Mouse (Mus musculus) c-Kit-negative CD71-positive TER-119-positive erythroid progenitor cells, embryonic 14.5 days (primary cell): ENCODE data around the gene Itpk1.

Experiments used
- DNase-seq: peaks from one replicate; pipeline ENCODE4 v3.0.0-alpha.2; 2013; ENCODE audit warnings: low read depth, low spot score

The Itpk1 gene

DNA sequence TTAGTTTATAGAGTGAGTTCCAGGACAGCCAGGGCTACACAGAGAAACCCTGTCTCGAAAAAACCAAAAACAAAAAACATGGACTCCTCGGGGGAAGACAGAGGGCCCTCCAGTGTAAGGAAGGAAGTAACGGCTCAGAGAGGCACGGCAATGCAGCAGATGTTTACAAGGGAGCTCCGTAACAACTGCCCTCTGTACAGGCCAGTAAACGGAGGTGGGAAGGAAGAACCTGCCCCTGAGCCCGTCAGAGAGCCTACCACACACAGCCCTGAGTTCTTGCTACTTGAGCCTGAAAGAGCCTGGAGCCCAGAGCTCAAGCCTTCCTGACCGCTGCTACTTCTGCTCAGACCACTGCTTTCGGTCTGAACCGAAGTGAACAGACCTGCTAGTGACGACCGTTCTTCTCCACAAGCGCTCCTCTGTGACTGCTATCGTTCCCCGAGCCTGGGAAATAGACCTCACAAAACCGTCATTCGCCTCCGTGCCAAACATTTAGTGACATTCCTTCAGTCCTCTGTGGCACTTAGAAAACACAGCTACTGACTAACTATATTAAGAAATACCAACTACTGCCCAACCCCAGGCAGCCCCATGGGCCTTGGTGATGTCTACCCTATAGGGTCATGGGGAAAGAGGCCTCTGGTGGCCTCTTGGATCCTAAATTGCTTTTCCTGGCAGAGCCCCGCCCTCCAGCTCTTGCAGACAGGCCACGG lies 8.6 kb upstream of the Itpk1 start:
- DNase-seq = no peak

DNA sequence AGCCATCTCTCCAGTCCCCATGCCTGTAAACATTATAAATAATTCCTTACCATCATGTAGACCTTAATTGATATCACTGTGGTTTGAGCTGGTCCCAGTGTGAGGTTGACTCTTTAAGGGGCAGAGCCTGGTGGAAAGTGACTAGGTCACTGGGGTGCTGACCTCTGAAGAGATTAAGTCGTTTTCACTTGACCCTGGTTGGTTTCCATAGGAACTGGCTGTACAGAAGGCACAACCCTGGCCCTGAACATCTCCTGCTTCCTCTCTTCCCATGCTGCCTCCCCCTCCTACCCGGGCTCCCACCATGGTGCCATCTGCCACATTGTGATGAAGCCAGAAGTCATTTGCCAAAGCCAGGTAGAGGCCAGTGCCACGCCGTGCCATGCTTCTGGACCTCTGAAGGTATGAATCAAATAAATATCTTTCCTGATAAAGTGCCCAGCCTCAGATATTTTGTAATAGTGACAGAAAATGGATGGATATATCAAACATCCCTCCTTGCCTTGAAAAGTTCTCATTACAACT lies 6.2 kb upstream of the Itpk1 start:
- DNase-seq = no peak

DNA sequence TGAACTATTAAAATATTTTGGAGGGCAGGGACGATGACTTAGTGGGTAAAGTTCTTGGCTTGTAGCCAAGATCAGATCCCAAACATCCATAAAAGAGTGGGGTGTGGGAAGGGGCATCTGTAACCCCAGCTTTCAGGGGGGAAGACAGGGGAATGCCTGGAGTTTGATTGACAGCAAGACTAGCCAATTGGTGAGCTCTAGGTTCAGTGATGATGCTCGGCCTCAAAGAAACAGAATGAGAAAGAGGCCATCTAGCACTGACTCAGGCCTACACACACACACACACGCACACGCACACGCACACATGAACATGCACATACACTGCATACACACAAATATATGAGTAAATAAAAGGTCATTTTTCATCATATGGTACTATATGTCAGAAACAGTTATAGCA lies 5.2 kb upstream of the Itpk1 start:
- no peak for DNase-seq

DNA sequence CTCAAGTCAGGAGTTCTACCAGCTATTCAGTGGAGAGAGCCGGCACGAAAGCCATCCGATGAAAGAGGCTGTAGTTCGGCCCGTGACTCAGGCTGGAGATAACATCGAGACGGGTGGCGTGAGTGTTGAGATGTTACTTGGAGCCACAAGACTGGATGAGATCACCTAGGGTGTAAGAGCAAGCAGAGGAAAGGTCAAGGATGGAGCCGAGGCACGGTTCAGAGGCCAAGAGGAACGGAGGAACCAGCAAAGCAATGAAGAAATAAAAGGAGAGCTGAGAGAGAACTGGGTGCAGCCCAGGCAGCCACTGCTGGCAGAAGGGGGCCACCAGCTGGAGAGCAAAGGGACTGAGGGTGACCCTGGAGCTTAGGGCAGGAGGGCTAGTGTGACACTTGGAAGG lies 3.5 kb upstream of the Itpk1 start:
- DNase-seq = no peak

DNA sequence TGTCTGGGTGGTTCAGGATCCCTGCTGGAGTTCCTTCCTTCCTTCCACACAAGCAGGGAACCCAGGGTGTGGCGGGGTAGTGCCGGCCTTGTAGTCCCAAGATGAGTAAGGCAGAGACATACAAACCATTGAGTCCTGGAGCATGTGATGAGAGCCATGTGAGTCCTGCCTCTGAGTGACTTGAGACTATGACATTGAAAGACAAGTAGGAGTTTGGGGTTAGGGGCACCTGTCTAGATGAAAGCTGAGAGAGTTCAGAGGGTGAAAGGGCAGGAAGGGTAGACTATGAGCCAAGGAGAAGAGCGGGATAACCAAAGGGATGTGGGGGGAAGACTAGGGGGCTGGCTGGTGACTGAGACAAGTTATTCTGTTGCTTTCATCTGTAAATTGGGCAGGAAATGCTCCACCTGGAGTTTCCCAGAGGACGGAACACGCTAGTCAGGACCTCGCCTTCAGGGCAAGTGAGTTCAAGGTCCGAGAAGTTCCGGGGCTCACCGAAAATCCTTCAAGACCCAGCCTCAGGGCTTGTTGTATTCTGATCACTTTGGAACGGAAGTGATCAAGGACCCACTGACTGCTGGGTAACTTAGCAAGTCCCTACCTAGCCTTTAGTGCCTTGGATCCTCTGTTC lies 2.2 kb upstream of the Itpk1 start:
- no peak for DNase-seq

- DNase-seq = no peak
Observed at GRCm38 (mm10) chr12:102705906-102706640, 1.3 kb upstream of the Itpk1 start.

DNA sequence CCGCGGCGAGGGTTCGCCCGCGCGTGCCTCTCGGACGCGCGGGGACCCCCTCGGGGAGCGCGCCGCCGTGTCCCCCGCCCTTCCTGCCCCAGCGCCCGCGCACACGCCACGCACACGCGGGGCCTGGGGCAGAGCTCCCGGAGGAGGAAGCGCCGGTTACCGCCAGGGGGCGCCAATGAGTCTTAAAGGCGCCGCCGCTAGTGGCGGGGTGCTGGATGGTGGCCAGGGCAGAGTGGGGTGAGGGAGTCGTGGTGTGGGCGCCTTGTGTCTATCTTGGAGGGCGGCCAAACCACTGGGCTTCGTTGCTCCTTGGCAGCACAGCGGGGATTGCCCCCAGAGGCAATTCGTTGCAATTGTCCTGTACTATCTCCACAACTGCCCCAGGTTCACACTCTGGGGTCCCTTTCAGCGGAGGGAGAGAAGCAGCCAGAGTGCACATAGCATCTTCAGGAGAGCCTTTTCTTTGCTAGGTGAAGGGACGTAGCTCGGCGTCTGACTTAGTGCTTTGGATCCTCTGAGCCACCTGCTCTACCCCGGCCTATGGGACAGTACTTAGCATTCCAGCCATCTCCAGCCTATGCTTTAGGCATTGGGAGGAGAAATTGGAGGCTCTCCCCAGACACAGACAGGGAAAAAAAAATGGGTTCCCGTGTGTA lies 614 bp upstream of the Itpk1 start:
- peak; percentile 62 for DNase-seq

DNA sequence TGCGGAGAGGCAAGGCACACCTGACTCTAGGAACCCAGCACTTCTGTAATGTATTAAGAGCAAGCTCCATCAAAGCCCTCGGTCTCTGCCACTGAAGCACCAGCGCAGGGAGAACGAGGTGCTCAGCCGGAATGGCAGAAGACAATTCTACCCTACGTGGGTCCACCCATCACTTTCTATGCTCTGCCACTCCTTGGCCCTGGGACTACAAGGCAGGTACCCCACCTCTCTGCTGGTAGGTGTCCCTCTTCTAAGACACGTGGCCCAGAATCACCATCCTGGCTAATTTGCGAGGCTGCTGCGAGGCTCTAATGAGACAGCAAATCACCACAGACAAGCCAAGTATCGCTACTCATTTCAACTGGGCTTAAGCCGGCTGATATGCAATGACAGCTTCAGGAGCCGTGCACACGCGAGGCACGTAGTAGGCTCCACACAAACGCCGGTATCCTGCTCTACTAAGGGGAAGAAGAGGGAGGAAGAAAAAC lies 765 bp downstream of the Itpk1 start:
- no peak for DNase-seq

DNA sequence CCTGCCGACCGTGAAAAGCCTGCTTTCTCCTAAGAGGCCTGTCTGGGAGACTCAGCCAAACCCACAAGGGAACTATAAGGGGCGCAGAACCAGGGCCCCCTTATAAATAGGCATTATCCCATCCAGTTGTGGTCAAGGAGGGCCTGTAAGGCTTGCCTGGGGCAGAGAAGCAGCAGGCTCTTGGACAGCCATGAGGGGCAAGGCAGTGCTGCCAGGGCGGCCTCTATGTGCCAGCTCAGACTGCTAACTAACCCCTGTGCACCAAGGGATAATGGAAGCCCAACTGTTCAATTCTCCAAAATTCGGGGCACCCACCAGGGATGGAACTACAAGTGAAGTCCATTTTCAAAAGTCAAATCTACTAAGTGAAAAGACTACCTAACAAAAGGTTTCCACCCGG lies 1.3 kb downstream of the Itpk1 start:
- DNase-seq = no peak

DNA sequence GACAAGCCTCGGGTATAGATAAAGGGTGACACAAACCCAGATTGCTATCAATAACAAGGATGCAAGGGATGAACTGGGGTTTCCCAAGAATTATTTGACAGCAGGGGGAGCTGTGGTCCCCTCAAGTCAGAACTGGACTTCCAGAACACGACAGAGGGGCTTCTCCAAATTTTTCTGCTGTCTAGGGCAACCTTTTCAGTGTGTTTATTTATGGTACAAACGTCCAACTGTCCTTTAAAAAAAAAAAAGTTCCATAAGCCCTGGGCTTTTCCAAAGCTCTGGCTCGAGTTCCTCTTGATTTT lies 1.7 kb downstream of the Itpk1 start:
- no peak for DNase-seq

GRCm38 (mm10) chr12:102702356-102703110 lies 2.2 kb downstream of the Itpk1 start:
- DNase-seq = peak; percentile 55

GRCm38 (mm10) chr12:102701691-102702207 lies 3.0 kb downstream of the Itpk1 start:
- no peak for DNase-seq

GRCm38 (mm10) chr12:102700453-102700852 lies 4.3 kb downstream of the Itpk1 start:
- no peak for DNase-seq

GRCm38 (mm10) chr12:102699156-102699555 lies 5.6 kb downstream of the Itpk1 start:
- DNase-seq = no peak

DNA sequence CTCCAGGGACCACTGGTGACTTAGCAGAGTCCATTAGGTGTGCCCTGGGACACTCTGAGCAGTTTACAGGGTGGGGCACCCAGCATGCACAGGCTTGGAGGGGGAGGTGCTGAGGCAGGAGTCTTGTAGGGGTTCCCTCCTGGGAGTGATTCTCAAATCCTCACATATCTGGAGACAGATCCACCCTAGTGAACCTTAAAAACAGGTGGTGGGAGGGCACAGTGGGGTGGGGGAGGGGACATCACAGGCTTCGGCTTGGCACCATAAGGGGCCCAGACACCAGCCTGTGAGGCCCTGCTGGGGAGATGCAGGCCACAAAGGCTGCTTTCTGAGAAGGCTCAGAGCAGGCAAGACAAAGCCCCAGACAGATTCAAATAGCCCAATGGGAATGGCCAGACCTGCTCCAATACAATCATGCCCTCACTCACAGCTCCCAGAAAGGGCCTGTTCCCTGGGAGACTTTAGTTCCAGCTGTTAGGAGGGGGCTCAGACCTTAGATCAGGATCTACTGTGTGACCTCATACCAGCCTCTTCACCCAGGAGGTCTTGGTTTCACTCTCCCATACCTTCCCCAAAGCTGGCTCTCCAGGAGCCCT lies 6.5 kb downstream of the Itpk1 start:
- no peak for DNase-seq

DNA sequence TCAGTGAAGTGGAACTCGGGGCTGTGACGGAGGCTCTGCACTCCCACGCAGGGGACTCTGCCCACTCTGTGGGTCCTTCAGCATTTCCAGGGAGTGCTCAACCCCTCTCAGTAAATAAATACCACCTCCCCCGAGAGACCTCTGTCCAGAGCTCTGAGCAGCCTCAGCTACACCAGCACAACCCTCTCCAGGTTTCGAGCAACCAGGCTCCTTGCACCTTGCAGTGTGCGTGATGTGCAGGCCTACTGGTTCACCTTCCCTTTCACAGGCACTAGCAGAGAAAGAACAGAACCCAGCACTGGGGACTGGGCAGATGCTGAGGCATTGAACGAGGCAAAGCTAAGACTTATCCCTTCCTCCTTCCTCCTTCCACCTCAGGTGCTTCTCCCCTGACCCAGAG lies 7.3 kb downstream of the Itpk1 start:
- DNase-seq = no peak

GRCm38 (mm10) chr12:102696635-102697354 lies 7.9 kb downstream of the Itpk1 start:
- DNase-seq = no peak

DNA sequence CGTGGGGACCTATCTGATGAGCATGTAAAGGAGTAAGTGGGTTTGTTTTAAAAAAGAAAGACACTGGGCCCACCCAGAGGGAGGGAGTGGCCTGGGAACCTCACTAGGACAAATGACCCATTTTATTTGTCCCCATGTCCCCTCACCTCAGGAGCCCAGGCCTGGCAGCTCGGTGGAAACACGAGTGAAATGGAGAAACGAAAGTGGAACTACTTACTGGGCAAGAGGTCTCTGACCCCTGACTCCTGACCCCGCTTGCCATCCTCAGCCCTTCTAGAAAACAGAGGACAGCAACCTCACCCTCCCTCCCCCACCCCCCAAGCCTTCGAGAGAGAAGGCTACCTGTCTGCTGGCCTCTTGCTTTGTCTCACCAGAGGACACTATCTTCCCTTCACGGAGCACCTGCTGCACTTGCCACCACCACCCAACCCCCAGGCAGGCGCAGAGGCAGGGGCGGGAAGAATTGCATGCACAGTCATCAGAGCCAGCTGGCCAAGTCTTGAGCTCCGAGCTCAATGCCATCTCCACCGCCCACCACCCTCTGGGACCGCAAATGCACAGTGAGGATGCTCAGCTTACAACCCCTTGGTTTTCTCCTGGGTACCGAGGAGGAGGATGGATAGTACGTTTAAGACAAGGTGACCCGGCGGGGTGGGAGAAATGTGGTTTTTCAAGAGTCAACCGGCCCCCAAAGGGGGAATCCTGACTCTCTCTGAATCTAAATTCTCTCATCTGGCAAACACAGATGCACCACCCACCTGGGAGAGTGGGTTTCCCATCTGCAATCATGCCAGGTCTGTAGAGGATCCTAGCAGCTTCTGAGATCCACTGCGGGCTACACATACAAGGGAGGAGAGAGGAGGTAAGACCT lies 9.1 kb downstream of the Itpk1 start:
- no peak for DNase-seq

- no peak for DNase-seq
Observed at GRCm38 (mm10) chr12:102691761-102692160, 13.0 kb downstream of the Itpk1 start.
